Mouse (Mus musculus): ENCODE data around the gene Cldn18. TPM values are rescaled to one million over a fixed set of nuclear protein-coding genes. Genes with fewer than 3 reads are reported as not detected.

Gene Cldn18
- total RNA-seq, 1 experiment, result 0.09 TPM

- in situ Hi-C loops (cut with MboI; ENCODE audit: low sequenced_read_pairs in 2 of 2, unreplicated experiment in 2 of 2), result no loop called here
- no peak for DNase-seq (ENCODE audit: low read depth, low spot score)
- peaks cover 8% of the 10 kb centered on the region for H3K36me3 ChIP-seq (ENCODE audit: control insufficient read depth, insufficient read depth, low read length, poor library complexity, severe bottlenecking)
Observed at GRCm38 (mm10) chr9:99645416-99645815, 71.7 kb downstream of the Cldn18 start.

GRCm38 (mm10) chr9:99639957-99640356 lies 77.1 kb downstream of the Cldn18 start:
- H3K36me3 ChIP-seq (ENCODE audit: control insufficient read depth, insufficient read depth, low read length, poor library complexity, severe bottlenecking), result peaks cover 6% of the 10 kb centered on the region; the same call in 1 of the 2 replicates
- no peak for DNase-seq (ENCODE audit: low read depth, low spot score)
- H3K27ac ChIP-seq (ENCODE audit: insufficient read depth, low read depth, low read length, poor library complexity, severe bottlenecking), result no peak overlapping the region
- H3K4me1 ChIP-seq (ENCODE audit: control insufficient read depth in 2 of 2, insufficient read depth in 2 of 2, low read length in 2 of 2, poor library complexity in 1 of 2), result no peaks in the 10 kb centered on the region
- H3K4me3 ChIP-seq (ENCODE audit: insufficient read depth in 1 of 2, low read depth in 1 of 2, low read length in 2 of 2, poor library complexity in 1 of 2, severe bottlenecking in 1 of 2), result no peak overlapping the region
- H3K9me3 ChIP-seq (ENCODE audit: control insufficient read depth, insufficient read depth, low read depth, low read length), result no peaks in the 10 kb centered on the region
- TF ChIP-seq CHD2 (IDR thresholded peaks at IDR 0.05; ENCODE audit: low read depth, low read length) (no peak), MAFK (IDR thresholded peaks at IDR 0.05; ENCODE audit: insufficient read depth, low read depth, low read length) (no peak), ZNF384 (IDR thresholded peaks at IDR 0.05; ENCODE audit: low read depth, low read length) (no peak), ZC3H11A (IDR thresholded peaks at IDR 0.05; ENCODE audit: borderline replicate concordance, low read depth, low read length) (no peak), HCFC1 (IDR thresholded peaks at IDR 0.05; ENCODE audit: borderline replicate concordance, insufficient read depth, low read length) (no peak)
- H3K9ac ChIP-seq (ENCODE audit: insufficient read depth, low read depth, low read length, poor library complexity, severe bottlenecking), result no peak overlapping the region
- in situ Hi-C loops (cut with MboI; ENCODE audit: low sequenced_read_pairs in 2 of 2, unreplicated experiment in 2 of 2), result no loop called here

More at GRCm38 (mm10) chr9:99645416-99645815, 71.7 kb downstream of the Cldn18 start:
- Histone ChIP-seq H3K27ac (ENCODE audit: insufficient read depth, low read depth, low read length, poor library complexity, severe bottlenecking) (no peak overlapping the region), H3K4me3 (ENCODE audit: insufficient read depth in 1 of 2, low read depth in 1 of 2, low read length in 2 of 2, poor library complexity in 1 of 2, severe bottlenecking in 1 of 2) (no peak overlapping the region), H3K9ac (ENCODE audit: insufficient read depth, low read depth, low read length, poor library complexity, severe bottlenecking) (no peak overlapping the region), H3K9me3 (ENCODE audit: control insufficient read depth, insufficient read depth, low read depth, low read length) (no peaks in the 10 kb centered on the region), H3K4me1 (ENCODE audit: control insufficient read depth in 2 of 2, insufficient read depth in 2 of 2, low read length in 2 of 2, poor library complexity in 1 of 2) (no peaks in the 10 kb centered on the region)
- TF ChIP-seq ZC3H11A (IDR thresholded peaks at IDR 0.05; ENCODE audit: borderline replicate concordance, low read depth, low read length), result no peak
- TF ChIP-seq HCFC1 (IDR thresholded peaks at IDR 0.05; ENCODE audit: borderline replicate concordance, insufficient read depth, low read length), result no peak
- TF ChIP-seq CHD2 (IDR thresholded peaks at IDR 0.05; ENCODE audit: low read depth, low read length), result no peak
- TF ChIP-seq ZNF384 (IDR thresholded peaks at IDR 0.05; ENCODE audit: low read depth, low read length), result no peak
- TF ChIP-seq MAFK (IDR thresholded peaks at IDR 0.05; ENCODE audit: insufficient read depth, low read depth, low read length), result no peak

Other genes with a start within 250 kb of the Cldn18 start
- 21.7 and 25.7 TPM in 2 replicates for gene Armc8, start 148.4 kb downstream of the Cldn18 start, total RNA-seq (2012; rRNA removed)
- 45.0 and 48.1 TPM in 2 replicates for gene Dbr1, start 141.5 kb downstream of the Cldn18 start, total RNA-seq (2012; rRNA removed)
- gene A4gnt, start 104.8 kb downstream of the Cldn18 start, total RNA-seq (2012; rRNA removed), result not detected in 2 replicates
- gene Dzip1l, start 87.8 kb downstream of the Cldn18 start, total RNA-seq (2012; rRNA removed), result 11.6 and 17.2 TPM in 2 replicates
- not detected in 2 replicates for gene Sox14, start 158.9 kb upstream of the Cldn18 start, total RNA-seq (2012; rRNA removed)

Measured in ES-E14 (cell line).